Mouse (Mus musculus) lung, postnatal 0 days (tissue): Measurements from ENCODE around the gene Klhdc3. TPM values are rescaled to one million over a fixed set of nuclear protein-coding genes. Genes with fewer than 3 reads are reported as not detected.
A peak's percentile ranks its signal among the peaks of the same experiment; 100 is the strongest.

Experiments
- ATAC-seq: fragments of 200-750 bp; cut with Nextera tagmentation; 2 replicates; pipeline ENCODE4 v1.8.0; 2017; ENCODE audit warnings: moderate library complexity
- DNase-seq: peaks from one replicate; pipeline ENCODE4 v3.0.0-alpha.2; 2016; ENCODE audit warnings: low spot score
- H3K27ac ChIP-seq: fragments of 300-500 bp; sonication (generic); 2 replicates; pipeline ENCODE4 v1.5.1; 2014; ENCODE audit warnings: antibody characterized with exemption, mild to moderate bottlenecking, low read length, mixed read lengths
- H3K27me3 ChIP-seq: fragments of 300-500 bp; sonication (generic); replicated peaks from 2 replicates; pipeline ENCODE4 v1.6.1; 2014; ENCODE audit warnings: low read length, mixed read lengths; ENCODE audit not compliant: insufficient read depth
- H3K36me3 ChIP-seq: fragments of 300-500 bp; sonication (generic); 2 replicates; pipeline ENCODE4 v1.6.1; 2014; ENCODE audit warnings: low read length, mixed read lengths; ENCODE audit not compliant: insufficient read depth
- H3K4me1 ChIP-seq: fragments of 300-500 bp; sonication (generic); 2 replicates; pipeline ENCODE4 v1.6.1; 2014; ENCODE audit warnings: antibody characterized with exemption, low read depth, low read length, mixed read lengths; ENCODE audit not compliant: insufficient read depth
- H3K4me2 ChIP-seq: fragments of 300-500 bp; sonication (generic); replicated peaks from 2 replicates; pipeline ENCODE4 v1.6.1; 2014; ENCODE audit warnings: low read depth, mild to moderate bottlenecking, low read length, moderate library complexity, mixed read lengths
- H3K4me3 ChIP-seq: fragments of 300-500 bp; sonication (generic); 2 replicates; pipeline ENCODE4 v1.5.1; 2014; ENCODE audit warnings: low read depth, low read length
- H3K9ac ChIP-seq: fragments of 300-500 bp; sonication (generic); replicated peaks from 2 replicates; pipeline ENCODE4 v1.6.1; 2014; ENCODE audit warnings: low read depth, mild to moderate bottlenecking
- H3K9me3 ChIP-seq: fragments of 300-500 bp; sonication (generic); 2 replicates; pipeline ENCODE4 v1.6.1; 2016; ENCODE audit warnings: low read length, mixed read lengths
- CTCF ChIP-seq: IDR thresholded peaks from 2 replicates; pipeline ENCODE4 v1.5.1; 2016; ENCODE audit warnings: antibody characterized with exemption, mild to moderate bottlenecking
- EP300 ChIP-seq: IDR thresholded peaks from 2 replicates; pipeline ENCODE4 v1.6.1; 2016; ENCODE audit warnings: antibody characterized with exemption, mild to moderate bottlenecking, control low read depth
- WGBS: fragments of 180-500 bp; shearing (Covaris S2); extraction: QIAGEN DNeasy Blood & Tissue Kit; methylation state at CpG from one replicate; pipeline ENCODE4 v1.1.7; 2014; 5-methylcytosine and 5-hydroxymethylcytosine counted together
- polyA plus RNA-seq: library from polyadenylated mRNA; unstranded; fragments of >200 nt; fragmentation: Nextera tagmentation; extraction: Ambion mirVana; gene quantifications from 2 replicates; pipeline ENCODE4 v1.2.1, GENCODE M21; 2015

Klhdc3 gene
- polyA plus RNA-seq, 1 experiment from 2014 or later, result 111 TPM

- Histone ChIP-seq H3K4me3 (peak overlapping the region; percentile 0; the same call in 1 of the 2 replicates), H3K4me2 (peak overlapping the region; percentile 40), H3K27ac (peak overlapping the region; percentile 77), H3K36me3 (no peaks in the 10 kb centered on the region), H3K9me3 (no peaks in the 10 kb centered on the region), H3K27me3 (no peaks in the 10 kb centered on the region), H3K4me1 (peaks cover 46% of the 10 kb centered on the region; the same call in 1 of the 2 replicates), H3K9ac (no peak overlapping the region)
- ATAC-seq, result no peak
- TF ChIP-seq CTCF, result no peak
- no peak for TF ChIP-seq EP300
- WGBS, result 46% methylated on average over 12 of the region's 12 CpGs
- no peak for DNase-seq
Observed at GRCm38 (mm10) chr17:46624598-46624997, 56.1 kb downstream of the Klhdc3 start.

Other genes starting within 250 kb of the Klhdc3 start
- gene Slc22a7, start 242.5 kb downstream of the Klhdc3 start, polyA plus RNA-seq, result not detected in 2 replicates
- 0.04 TPM in 1 of 2 replicates, not detected in the other for gene Ttbk1, start 193.2 kb downstream of the Klhdc3 start, polyA plus RNA-seq
- gene Dnph1, start 184.2 kb downstream of the Klhdc3 start, polyA plus RNA-seq, result 2.8 and 4.2 TPM in 2 replicates
- 3.5 and 3.8 TPM in 2 replicates for gene Cul9, start 134.5 kb downstream of the Klhdc3 start, polyA plus RNA-seq
- 5.1 and 5.6 TPM in 2 replicates for gene Srf, start 124.7 kb downstream of the Klhdc3 start, polyA plus RNA-seq
- 73.2 and 75.8 TPM in 2 replicates for gene Ptk7, start 51.4 kb downstream of the Klhdc3 start, polyA plus RNA-seq
- gene Klc4, start 34.9 kb downstream of the Klhdc3 start, polyA plus RNA-seq, result 36.5 and 38.4 TPM in 2 replicates
- 69.2 and 88.6 TPM in 2 replicates for gene Mrpl2, start 34.7 kb downstream of the Klhdc3 start, polyA plus RNA-seq
- 21.8 and 22.1 TPM in 2 replicates for gene Cul7, start 30.6 kb downstream of the Klhdc3 start, polyA plus RNA-seq
- gene Rrp36, start 6.6 kb downstream of the Klhdc3 start, polyA plus RNA-seq, result 35.2 and 38.5 TPM in 2 replicates
- 113 and 114 TPM in 2 replicates for gene Mea1, start 2.1 kb downstream of the Klhdc3 start, polyA plus RNA-seq
- 31.7 and 31.8 TPM in 2 replicates for gene Ppp2r5d, start 24.2 kb upstream of the Klhdc3 start, polyA plus RNA-seq
- gene Pex6, start 30.5 kb upstream of the Klhdc3 start, polyA plus RNA-seq, result 18.5 and 23.4 TPM in 2 replicates
- gene Gnmt, start 48.3 kb upstream of the Klhdc3 start, polyA plus RNA-seq, result 13.0 and 14.9 TPM in 2 replicates
- gene Cnpy3, start 71.3 kb upstream of the Klhdc3 start, polyA plus RNA-seq, result 44.1 and 47.0 TPM in 2 replicates
- gene Ptcra, start 82.8 kb upstream of the Klhdc3 start, polyA plus RNA-seq, result 0.14 TPM in 1 of 2 replicates, not detected in the other
- 73.9 and 80.1 TPM in 2 replicates for gene 2310039H08Rik, start 91.7 kb upstream of the Klhdc3 start, polyA plus RNA-seq
- gene Rpl7l1, start 101.8 kb upstream of the Klhdc3 start, polyA plus RNA-seq, result 83.2 and 83.7 TPM in 2 replicates
- 3.0 and 3.4 TPM in 2 replicates for gene Bicral, start 177.6 kb upstream of the Klhdc3 start, polyA plus RNA-seq
- 47.7 and 51.0 TPM in 2 replicates for gene Tbcc, start 209.8 kb upstream of the Klhdc3 start, polyA plus RNA-seq
- gene Prph2, start 229.5 kb upstream of the Klhdc3 start, polyA plus RNA-seq, result not detected in 2 replicates